29 mouse cellular contexts compared by ENCODE assay signal in genomic region chr1:80582186-80582585, GRCm38 (mm10).
DNase-seq lines count a peak whose midpoint lies in the region; ATAC-seq lines count a peak whose summit lies in the region.
"Had no signal": no experiment of that assay in that cellular context is flagged by ENCODE, and none has a peak within 500 bp of the region (broad histone marks: within the 10 kb centered on the region; RNA-seq: fewer than 3 reads in every experiment).

No protein-coding gene starts in this region.

- peak; percentile 11 to 18 for DNase-seq in left cerebral cortex, postnatal 14 days (ENCODE audit: low spot score in 2 of 2)
- no peak for DNase-seq in left cerebral cortex, postnatal 10 days (ENCODE audit: extremely low spot score in 1 of 2, low spot score in 2 of 2)
- peak; percentile 14 to 22 for DNase-seq in layer of hippocampus, postnatal 25 days (ENCODE audit: extremely low spot score in 1 of 2, low spot score in 1 of 2)
- DNase-seq in retina, postnatal 1 day, result no peak
- no peak for DNase-seq in right cerebral cortex, postnatal 4 days
- DNase-seq: adrenal gland, adult 2 months; adrenal gland, postnatal 36 days; cerebellum, adult 9-10 months; cerebellum, postnatal 36 days; gastrocnemius, adult 2 months; heart, adult 2 months; heart, postnatal 10 days; kidney, adult 8-10 months; kidney, postnatal 10 days; liver; lung, adult 2 months; lung, postnatal 10 days; midbrain, embryonic 14.5 days; right cerebral cortex, postnatal 14 days; thymus, postnatal 14 days had no signal

- H3K4me1 ChIP-seq in forebrain, embryonic 13.5 days, result no peaks in the 10 kb centered on the region
- H3K4me1 ChIP-seq in forebrain, embryonic 12.5 days, result no peaks in the 10 kb centered on the region
- H3K4me1 ChIP-seq: heart, embryonic 13.5 days; hindbrain, embryonic 15.5 days; stomach, embryonic 15.5 days had no signal

- no peak overlapping the region for H3K9ac ChIP-seq in forebrain, embryonic 13.5 days
- no peak overlapping the region for H3K9ac ChIP-seq in forebrain, embryonic 12.5 days
- H3K9ac ChIP-seq: heart, embryonic 13.5 days; hindbrain, embryonic 15.5 days; liver, embryonic 14.5 days; stomach, embryonic 15.5 days had no signal

- no peaks in the 10 kb centered on the region for H3K27me3 ChIP-seq in forebrain, embryonic 13.5 days
- no peaks in the 10 kb centered on the region for H3K27me3 ChIP-seq in forebrain, embryonic 12.5 days
- H3K27me3 ChIP-seq: CH12.LX; heart, embryonic 13.5 days; hindbrain, embryonic 15.5 days; stomach, embryonic 15.5 days had no signal

- ATAC-seq in forebrain, embryonic 13.5 days, result 0 out of 2 replicates have a peak, but pooled peaks have one; percentile 30
- ATAC-seq in forebrain, embryonic 12.5 days (ENCODE audit: low FRiP score), result no peak
- ATAC-seq: activated CD4-positive, CD25-positive, alpha-beta regulatory T cell, adult 4 months; inflammation-experienced regulatory T-cells, adult 6 months had no signal

- H3K27ac ChIP-seq in forebrain, embryonic 13.5 days, result no peak overlapping the region
- no peak overlapping the region for H3K27ac ChIP-seq in forebrain, embryonic 12.5 days
- H3K27ac ChIP-seq: gastrocnemius, adult 2 months; heart, adult 2 months; heart, embryonic 13.5 days; hindbrain, embryonic 15.5 days; liver, embryonic 14.5 days; stomach, embryonic 15.5 days had no signal

- intact Hi-C loops in left cerebral cortex, postnatal 14 days (cut with DNase I), result loop anchor here (10.0 kb wide), 1 partner anchor 143 kb away; no protein-coding TSS in a partner anchor
- intact Hi-C loops in left cerebral cortex, postnatal 10 days (cut with DNase I), result no loop called here

- no peaks in the 10 kb centered on the region for H3K36me3 ChIP-seq in forebrain, embryonic 13.5 days (ENCODE audit: poor library complexity, severe bottlenecking)
- H3K36me3 ChIP-seq in forebrain, embryonic 12.5 days (replicated peaks), result no peaks in the 10 kb centered on the region
- H3K36me3 ChIP-seq: heart, embryonic 13.5 days; hindbrain, embryonic 15.5 days; stomach, embryonic 15.5 days had no signal

- no peaks in the 10 kb centered on the region for H3K9me3 ChIP-seq in forebrain, embryonic 13.5 days (replicated peaks)
- H3K9me3 ChIP-seq in forebrain, embryonic 12.5 days, result no peaks in the 10 kb centered on the region
- H3K9me3 ChIP-seq: heart, embryonic 13.5 days; hindbrain, embryonic 15.5 days; stomach, embryonic 15.5 days had no signal

- no peak overlapping the region for H3K4me3 ChIP-seq in forebrain, embryonic 13.5 days
- H3K4me3 ChIP-seq in forebrain, embryonic 12.5 days (replicated peaks), result no peak overlapping the region
- H3K4me3 ChIP-seq: gastrocnemius, adult 2 months; heart, adult 2 months; heart, embryonic 13.5 days; hindbrain, embryonic 15.5 days; stomach, embryonic 15.5 days had no signal

- WGBS in forebrain, embryonic 13.5 days, result 94% methylated on average over 3 of the region's 3 CpGs
- WGBS in forebrain, embryonic 12.5 days, result 96% methylated on average over 3 of the region's 3 CpGs

- H3K4me2 ChIP-seq in forebrain, embryonic 13.5 days, result no peak overlapping the region
- H3K4me2 ChIP-seq in forebrain, embryonic 12.5 days, result no peak overlapping the region
- H3K4me2 ChIP-seq: heart, embryonic 13.5 days; hindbrain, embryonic 15.5 days; stomach, embryonic 15.5 days had no signal

Comparison
In these comparisons a context has a peak if more than half of its experiments do, and no peak if none do; other contexts are left out.
1. DNase-seq: peak in left cerebral cortex, postnatal 14 days (2 of 2) and layer of hippocampus, postnatal 25 days (2 of 2); none in left cerebral cortex, postnatal 10 days (0 of 2), retina, postnatal 1 day (single experiment) and right cerebral cortex, postnatal 4 days (single experiment).